Mouse (Mus musculus) MEL (cell line): ENCODE measurements at regions not wholly inside any gene's neighbourhood (a gene's known extent, or its start where the extent isn't known, plus 50 kb on each side); places are given as distances from the start of the nearest gene placed in this dataset.

Source experiments
- DNase-seq: peaks from one replicate; pipeline ENCODE4 v3.0.0; 2011; ENCODE audit warnings: low read depth, low spot score
- H3K27ac ChIP-seq: 2 replicates; pipeline ENCODE4 v1.5.1; 2012; ENCODE audit warnings: low read depth, mild to moderate bottlenecking, control low read depth, low read length, moderate library complexity; ENCODE audit not compliant: control insufficient read depth
- H3K27me3 ChIP-seq, 2 experiments: fragments of 150-350 bp in 1 of 2; sonication (generic) in 1 of 2; 2 replicates each; pipeline ENCODE4 v1.6.1; 2012; ENCODE audit warnings: low read length in 2 of 2, mild to moderate bottlenecking in 2 of 2, improper control_type of control experiment in 1 of 2, moderate library complexity in 1 of 2; ENCODE audit not compliant: insufficient read depth in 2 of 2, control insufficient read depth in 1 of 2
- H3K36me3 ChIP-seq, 2 experiments: 2 replicates each; pipeline ENCODE4 v1.6.1; 2012 to 2014; ENCODE audit warnings: low read length in 2 of 2, improper control_type of control experiment in 1 of 2, inconsistent platforms in 1 of 2, mild to moderate bottlenecking in 1 of 2; ENCODE audit not compliant: insufficient read depth in 2 of 2, control insufficient read depth in 1 of 2
- H3K4me1 ChIP-seq, 2 experiments: fragments of 150-350 bp in 1 of 2; sonication (generic) in 1 of 2; 2 replicates each; pipeline ENCODE4 v1.6.1; 2012; ENCODE audit warnings: low read length in 2 of 2, improper control_type of control experiment in 1 of 2, mild to moderate bottlenecking in 1 of 2; ENCODE audit not compliant: insufficient read depth in 2 of 2, control insufficient read depth in 1 of 2
- H3K4me3 ChIP-seq, 2 experiments: fragments of 150-350 bp in 1 of 2; sonication (generic) in 1 of 2; 2 replicates each; pipeline ENCODE4 v1.5.1; 2012; ENCODE audit warnings: low read depth in 2 of 2, low read length in 2 of 2, mild to moderate bottlenecking in 2 of 2, moderate library complexity in 2 of 2, control low read depth in 1 of 2, improper control_type of control experiment in 1 of 2; ENCODE audit not compliant: control insufficient read depth in 1 of 2, insufficient read depth in 1 of 2
- H3K79me2 ChIP-seq: 2 replicates; pipeline ENCODE4 v1.6.1; 2012; ENCODE audit warnings: mild to moderate bottlenecking, low read length, moderate library complexity; ENCODE audit not compliant: control insufficient read depth, poor library complexity, insufficient read depth
- H3K9ac ChIP-seq: 2 replicates; pipeline ENCODE4 v1.6.1; 2012; ENCODE audit warnings: low read depth, mild to moderate bottlenecking, control low read depth, low read length, moderate library complexity; ENCODE audit not compliant: control insufficient read depth, poor library complexity, severe bottlenecking
- H3K9me3 ChIP-seq: fragments of 150-350 bp; sonication (generic); replicated peaks from 2 replicates; pipeline ENCODE4 v1.6.1; 2012; ENCODE audit warnings: mild to moderate bottlenecking, low read length, improper control_type of control experiment, moderate library complexity; ENCODE audit not compliant: insufficient read depth
- CHD1 ChIP-seq: IDR thresholded peaks from 2 replicates; pipeline ENCODE4 v1.6.1; 2012; ENCODE audit warnings: low read depth, mild to moderate bottlenecking, inconsistent platforms, low read length, improper control_type of control experiment
- CHD2 ChIP-seq: IDR thresholded peaks from 2 replicates; pipeline ENCODE4 v1.6.1; 2011; ENCODE audit warnings: low read length, improper control_type of control experiment
- EP300 ChIP-seq, 2 experiments: IDR thresholded peaks; 2 replicates each; pipeline ENCODE4 v1.6.1; 2011; ENCODE audit warnings: improper control_type of control experiment in 2 of 2, low read length in 2 of 2, low read depth in 1 of 2, mild to moderate bottlenecking in 1 of 2
- ETS1 ChIP-seq: IDR thresholded peaks from 2 replicates; pipeline ENCODE4 v1.6.1; 2012; ENCODE audit warnings: low read depth, mild to moderate bottlenecking, inconsistent platforms, low read length, improper control_type of control experiment, moderate library complexity
- GABPA ChIP-seq: IDR thresholded peaks from 2 replicates; pipeline ENCODE4 v1.6.1; 2012; ENCODE audit warnings: low read depth, mild to moderate bottlenecking, inconsistent platforms, low read length, improper control_type of control experiment, moderate library complexity
- GATA1 ChIP-seq: IDR thresholded peaks from 2 replicates; pipeline ENCODE4 v1.6.1; 2011; ENCODE audit warnings: low read depth, low read length, improper control_type of control experiment
- HCFC1 ChIP-seq: IDR thresholded peaks from 2 replicates; pipeline ENCODE4 v1.6.1; 2012; ENCODE audit warnings: low read depth, mild to moderate bottlenecking, inconsistent platforms, low read length, improper control_type of control experiment, moderate library complexity
- JUND ChIP-seq: IDR thresholded peaks from 2 replicates; pipeline ENCODE4 v1.6.1; 2011; ENCODE audit warnings: low read depth, mild to moderate bottlenecking, improper control_type of control experiment, low read length
- KAT2A ChIP-seq: conservative IDR thresholded peaks from 2 replicates; pipeline ENCODE4 v1.6.1; 2012; ENCODE audit warnings: low read depth, low read length, improper control_type of control experiment, inconsistent platforms
- MAZ ChIP-seq: IDR thresholded peaks from 2 replicates; pipeline ENCODE4 v1.6.1; 2012; ENCODE audit warnings: low read depth, mild to moderate bottlenecking, inconsistent platforms, low read length, improper control_type of control experiment
- MEF2A ChIP-seq: IDR thresholded peaks from 2 replicates; pipeline ENCODE4 v1.6.1; 2014; ENCODE audit warnings: low read depth, mild to moderate bottlenecking, inconsistent platforms, low read length, improper control_type of control experiment; ENCODE audit not compliant: poor library complexity, insufficient replicate concordance, severe bottlenecking; ENCODE audit errors: extremely low read depth
- MYB ChIP-seq: IDR thresholded peaks from 2 replicates; pipeline ENCODE4 v1.6.1; 2011; ENCODE audit warnings: mild to moderate bottlenecking, low read depth, low read length, improper control_type of control experiment
- MYC ChIP-seq: IDR thresholded peaks from 2 replicates; pipeline ENCODE4 v1.6.1; 2011; ENCODE audit warnings: low read depth, mild to moderate bottlenecking, low read length, improper control_type of control experiment, moderate library complexity
- NELFE ChIP-seq: IDR thresholded peaks from 2 replicates; pipeline ENCODE4 v1.6.1; 2011; ENCODE audit warnings: low read depth, low read length, improper control_type of control experiment
- NRF1 ChIP-seq: IDR thresholded peaks from 2 replicates; pipeline ENCODE4 v1.6.1; 2014; ENCODE audit warnings: low read depth, mild to moderate bottlenecking, inconsistent platforms, low read length, improper control_type of control experiment, moderate library complexity; ENCODE audit not compliant: poor library complexity, insufficient read depth, severe bottlenecking
- POLR2A ChIP-seq, 2 experiments: IDR thresholded peaks; 2 replicates each; pipeline ENCODE4 v1.6.1; 2011 to 2012; ENCODE audit warnings: low read length in 2 of 2, mild to moderate bottlenecking in 2 of 2, control low read depth in 1 of 2, improper control_type of control experiment in 1 of 2, low read depth in 1 of 2, moderate library complexity in 1 of 2; ENCODE audit not compliant: control insufficient read depth in 1 of 2, insufficient read depth in 1 of 2, poor library complexity in 1 of 2
- POLR2AphosphoS2 ChIP-seq: IDR thresholded peaks from 2 replicates; pipeline ENCODE4 v1.6.1; 2011; ENCODE audit warnings: low read length, improper control_type of control experiment
- POLR2AphosphoS5 ChIP-seq: IDR thresholded peaks from 2 replicates; pipeline ENCODE4 v1.6.1; 2012; ENCODE audit warnings: low read depth, borderline replicate concordance, mild to moderate bottlenecking, inconsistent platforms, low read length, moderate library complexity, mixed read lengths
- RCOR1 ChIP-seq: IDR thresholded peaks from 2 replicates; pipeline ENCODE4 v1.6.1; 2012; ENCODE audit warnings: low read depth, mild to moderate bottlenecking, inconsistent platforms, low read length, improper control_type of control experiment
- SMC3 ChIP-seq: IDR thresholded peaks from 2 replicates; pipeline ENCODE4 v1.6.1; 2011; ENCODE audit warnings: low read depth, low read length, improper control_type of control experiment
- TAL1 ChIP-seq: IDR thresholded peaks from 2 replicates; pipeline ENCODE4 v1.6.1; 2012; ENCODE audit warnings: mild to moderate bottlenecking, inconsistent platforms, low read length, moderate library complexity, mixed read lengths
- TCF12 ChIP-seq: IDR thresholded peaks from 2 replicates; pipeline ENCODE4 v1.6.1; 2014; ENCODE audit warnings: low read depth, mild to moderate bottlenecking, inconsistent platforms, low read length, improper control_type of control experiment, moderate library complexity
- UBTF ChIP-seq: IDR thresholded peaks from 2 replicates; pipeline ENCODE4 v1.6.1; 2012; ENCODE audit warnings: low read depth, mild to moderate bottlenecking, inconsistent platforms, low read length, improper control_type of control experiment, moderate library complexity, borderline replicate concordance; ENCODE audit not compliant: insufficient read depth
- ZC3H11A ChIP-seq: IDR thresholded peaks from 2 replicates; pipeline ENCODE4 v1.6.1; 2012; ENCODE audit warnings: low read depth, mild to moderate bottlenecking, inconsistent platforms, low read length, improper control_type of control experiment
- ZMIZ1 ChIP-seq: IDR thresholded peaks from 2 replicates; pipeline ENCODE4 v1.6.1; 2012; ENCODE audit warnings: low read depth, mild to moderate bottlenecking, inconsistent platforms, low read length, improper control_type of control experiment, moderate library complexity

DNA sequence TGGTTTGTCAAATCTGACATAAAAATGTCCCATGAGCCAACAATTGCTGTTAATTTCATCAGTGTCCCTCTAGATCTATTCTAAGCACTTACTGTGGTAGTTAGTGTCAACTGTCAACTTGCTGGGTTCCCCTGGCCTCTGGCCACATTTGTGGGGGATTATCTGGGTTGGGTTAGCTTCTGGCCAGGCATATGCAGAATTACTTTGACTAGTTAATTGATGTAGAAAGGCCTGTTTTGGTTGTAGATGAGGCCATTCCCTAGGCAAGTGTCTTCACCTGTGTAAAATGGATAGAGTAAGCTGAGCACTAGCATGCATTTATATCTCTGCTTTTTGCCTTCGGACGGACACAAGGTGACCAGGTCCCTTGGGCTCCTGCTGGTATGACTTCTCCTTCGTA lies 283.9 kb downstream of the 1810013L24Rik start:
- no peak for DNase-seq
- H3K4me3 ChIP-seq = no peak overlapping the region
- H3K79me2 ChIP-seq = no peaks in the 10 kb centered on the region
- no peaks in the 10 kb centered on the region for H3K27me3 ChIP-seq
- H3K9me3 ChIP-seq = no peaks in the 10 kb centered on the region
- no peaks in the 10 kb centered on the region for H3K4me1 ChIP-seq
- H3K36me3 ChIP-seq = no peaks in the 10 kb centered on the region
- no peak overlapping the region for H3K9ac ChIP-seq
- no peak overlapping the region for H3K27ac ChIP-seq
- TF ChIP-seq JUND (no peak), KAT2A (no peak), TAL1 (no peak), NRF1 (no peak), POLR2AphosphoS2 (no peak), NELFE (no peak), GATA1 (no peak), HCFC1 (no peak), CHD2 (no peak), MYB (no peak), MAZ (no peak), CHD1 (no peak), UBTF (no peak), ZMIZ1 (no peak)

DNA sequence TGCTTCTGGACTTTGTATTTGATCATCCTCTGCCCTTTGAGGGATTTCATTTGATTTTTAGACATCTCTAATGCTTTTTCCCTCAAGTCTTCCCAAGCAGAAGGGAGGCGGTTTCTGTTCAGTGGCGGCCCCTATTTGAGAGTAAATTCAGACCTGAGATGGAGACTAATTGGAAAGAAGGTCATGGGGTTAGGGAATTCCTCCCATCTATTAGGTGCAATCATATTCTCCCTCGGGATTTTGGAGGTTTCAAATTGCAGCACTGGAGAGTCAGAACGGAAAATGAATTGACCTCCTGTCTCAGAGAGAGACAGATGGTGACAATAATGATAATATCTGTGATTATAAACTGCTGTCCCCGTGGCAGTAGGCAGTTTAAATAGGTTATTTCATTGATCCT lies 285.6 kb downstream of the 1810013L24Rik start:
- no peak overlapping the region for H3K27ac ChIP-seq
- H3K79me2 ChIP-seq = no peaks in the 10 kb centered on the region
- H3K4me1 ChIP-seq = no peaks in the 10 kb centered on the region
- no peak for DNase-seq
- TF ChIP-seq EP300 (IDR thresholded peaks at IDR 0.05; ENCODE audit: low read depth in 1 of 2, low read length in 2 of 2) (no peak), RCOR1 (no peak), MEF2A (no peak), POLR2A (IDR thresholded peaks at IDR 0.05; ENCODE audit: control insufficient read depth in 1 of 2, insufficient read depth in 1 of 2, low read depth in 1 of 2, low read length in 2 of 2, poor library complexity in 1 of 2) (no peak), SMC3 (no peak), ZC3H11A (no peak), TCF12 (no peak), NELFE (no peak), MYC (no peak), GABPA (no peak), POLR2AphosphoS5 (no peak), ZMIZ1 (no peak), JUND (no peak), TAL1 (no peak), CHD1 (no peak), ETS1 (no peak)
- no peaks in the 10 kb centered on the region for H3K36me3 ChIP-seq
- H3K9ac ChIP-seq = no peak overlapping the region
- no peaks in the 10 kb centered on the region for H3K9me3 ChIP-seq
- H3K4me3 ChIP-seq = no peak overlapping the region
- H3K27me3 ChIP-seq = no peaks in the 10 kb centered on the region
